Comparison of ENCODE assay signal across 8 mouse cellular contexts in the genomic region with DNA sequence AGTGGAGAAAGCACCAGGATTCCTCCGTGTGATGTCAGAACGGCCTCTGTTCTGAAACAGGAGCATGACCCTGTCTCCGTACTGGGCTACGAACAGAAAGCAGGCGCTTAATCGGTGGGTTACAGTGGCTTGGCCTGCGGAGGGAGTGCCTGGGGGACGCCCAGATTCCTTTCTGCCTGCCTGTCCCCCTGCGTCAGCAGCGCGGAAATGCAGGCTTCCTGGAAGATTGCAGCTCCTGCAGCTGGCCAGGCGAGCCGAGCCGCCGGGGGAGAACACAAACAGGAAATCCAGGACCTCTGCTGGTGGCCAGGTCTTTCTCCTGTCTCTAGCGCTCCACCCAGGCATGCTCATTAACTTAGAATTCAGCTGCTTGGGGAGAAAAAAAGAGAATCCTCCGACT. TPM values are rescaled to one million over a fixed set of nuclear protein-coding genes. Genes with fewer than 3 reads are reported as not detected.
DNase-seq lines count a peak whose midpoint lies in the region; TF ChIP-seq lines count a peak whose summit lies in the region.

No protein-coding gene starts in this region.

- TF ChIP-seq EP300 in heart, adult 2 months (IDR thresholded peaks at IDR 0.05; ENCODE audit: insufficient read depth, low read depth, low read length) = peak; percentile 91

- H3K4me3 ChIP-seq in heart, adult 2 months = peak overlapping the region; percentile 26; the same call in 1 of the 2 replicates
- peak overlapping the region; percentile 36 for H3K4me3 ChIP-seq in lung, adult 2 months (replicated peaks; ENCODE audit: extremely low read depth, low read depth, low read length)

- DNase-seq in right cerebral cortex, adult 18-20 months = peak; percentile 27
- no peak for DNase-seq in right cerebral cortex, postnatal 36 days (ENCODE audit: low spot score in 2 of 2)
- peak; percentile 89 for DNase-seq in embryo, embryonic 11 days
- peak; percentile 86 to 93 for DNase-seq in heart, adult 2 months
- DNase-seq in kidney, adult 18-20 months = peak; percentile 80
- peak; percentile 77 for DNase-seq in lung, adult 2 months
- DNase-seq in ovary, postnatal 10 days (ENCODE audit: low spot score) = peak; percentile 55
- no peak for DNase-seq in cerebellum, adult 11 months

- intact Hi-C loops in heart, adult 2 months (cut with DNase I) = loop anchor here (5.0 to 10.0 kb wide), 2 partner anchors 42 to 140 kb away; a partner anchor contains a TSS

- no peaks in the 10 kb centered on the region for H3K79me2 ChIP-seq in heart, adult 2 months (replicated peaks; ENCODE audit: control insufficient read depth, insufficient read depth, low read length)

- TF ChIP-seq POLR2A in heart, adult 2 months (IDR thresholded peaks at IDR 0.05; ENCODE audit: insufficient read depth, low read depth, low read length) = peak; percentile 74
- peak; percentile 42; the same call in 1 of the 2 replicates for TF ChIP-seq POLR2A in lung, adult 2 months (IDR thresholded peaks at IDR 0.05; ENCODE audit: borderline replicate concordance, extremely low read depth, low read depth, low read length)

- peak overlapping the region; percentile 87 for H3K27ac ChIP-seq in heart, adult 2 months

- no peaks in the 10 kb centered on the region for H3K27me3 ChIP-seq in heart, adult 2 months (ENCODE audit: control insufficient read depth, insufficient read depth, low read length)

- H3K36me3 ChIP-seq in heart, adult 2 months (ENCODE audit: control insufficient read depth, insufficient read depth, low read length) = no peaks in the 10 kb centered on the region

- H3K4me1 ChIP-seq in heart, adult 2 months (ENCODE audit: control insufficient read depth, insufficient read depth, low read length) = peaks cover 20% of the 10 kb centered on the region
- peaks cover 10% of the 10 kb centered on the region for H3K4me1 ChIP-seq in lung, adult 2 months (ENCODE audit: control insufficient read depth, insufficient read depth, low read length)

- WGBS in heart, adult 2 months = 2% methylated on average over 17 of the region's 17 CpGs
- WGBS in lung, adult 2 months = 1% methylated on average over 17 of the region's 17 CpGs

- H3K9ac ChIP-seq in heart, adult 2 months (ENCODE audit: low read depth, low read length) = peak overlapping the region; percentile 36

- TF ChIP-seq CTCF in heart, adult 2 months (IDR thresholded peaks at IDR 0.05) = peak; percentile 70
- no peak for TF ChIP-seq CTCF in lung, adult 2 months (IDR thresholded peaks at IDR 0.05; ENCODE audit: insufficient read depth, low read length)

RNA-seq across cellular contexts. Expression of a gene that starts 5.1 kb away (rescaled TPM):
- 1 to 10 TPM in 1 of 2 experiments, under 1 TPM in 1; 0.70 to 1.5 TPM for total RNA-seq in heart, adult 2 months (2021)
- 1.7 and 1.9 TPM in 2 replicates for polyA plus RNA-seq in heart, adult 2 months (2012; rRNA removed)
- 20.3 and 22.1 TPM in 2 replicates for polyA plus RNA-seq in lung, adult 2 months (2012; rRNA removed)

RNA-seq across cellular contexts. Expression of a gene that starts 45.3 kb away (rescaled TPM):
- 1 to 10 TPM; 2.8 to 4.9 TPM for total RNA-seq in heart, adult 2 months (2021)
- 5.9 and 8.1 TPM in 2 replicates for polyA plus RNA-seq in heart, adult 2 months (2012; rRNA removed)
- polyA plus RNA-seq in lung, adult 2 months (2012; rRNA removed) = 12.9 and 14.1 TPM in 2 replicates

Comparison
In these comparisons a context has a peak if more than half of its experiments do, and no peak if none do; other contexts are left out.
1. DNase-seq: peak in right cerebral cortex, adult 18-20 months (single experiment), embryo, embryonic 11 days (single experiment), heart, adult 2 months (2 of 2), kidney, adult 18-20 months (single experiment), lung, adult 2 months (single experiment) and ovary, postnatal 10 days (single experiment); none in right cerebral cortex, postnatal 36 days (0 of 2) and cerebellum, adult 11 months (single experiment).